ENCODE assay signal across 10 mouse cellular contexts in genomic region chr1:57266695-57267094, GRCm38 (mm10).
A peak's percentile ranks its signal among the peaks of the same experiment; 100 is the strongest.
DNase-seq lines count a peak whose midpoint lies in the region; ATAC-seq and TF ChIP-seq lines count a peak whose summit lies in the region.
"Had no signal": no experiment of that assay in that cellular context is flagged by ENCODE, and none has a peak within 500 bp of the region (broad histone marks: within the 10 kb centered on the region; RNA-seq: fewer than 3 reads in every experiment).

No protein-coding gene starts in this region.

- WGBS in forebrain, embryonic 11.5 days = 52% methylated on average over 4 of the region's 4 CpGs
- WGBS in forebrain, embryonic 10.5 days = 73% methylated on average over 4 of the region's 4 CpGs
- 28% methylated on average over 4 of the region's 4 CpGs for WGBS in forebrain, postnatal 0 days
- WGBS in midbrain, embryonic 12.5 days = 46% methylated on average over 3 of the region's 4 CpGs

- no peaks in the 10 kb centered on the region for H3K27me3 ChIP-seq in forebrain, embryonic 11.5 days (ENCODE audit: control insufficient read depth, insufficient read depth, low read length)
- 0 out of 2 replicates have a peak, but pooled peaks cover 5% of the 10 kb centered on the region for H3K27me3 ChIP-seq in forebrain, embryonic 10.5 days (ENCODE audit: poor library complexity, severe bottlenecking)
- H3K27me3 ChIP-seq in forebrain, postnatal 0 days (ENCODE audit: insufficient read depth, low read length) = no peaks in the 10 kb centered on the region
- H3K27me3 ChIP-seq in midbrain, embryonic 12.5 days = peaks cover 33% of the 10 kb centered on the region
- H3K27me3 ChIP-seq: liver, embryonic 15.5 days had no signal

- no peaks in the 10 kb centered on the region for H3K9me3 ChIP-seq in forebrain, embryonic 11.5 days (ENCODE audit: control insufficient read depth, low read length)
- no peaks in the 10 kb centered on the region for H3K9me3 ChIP-seq in forebrain, embryonic 10.5 days
- H3K9me3 ChIP-seq in forebrain, postnatal 0 days (ENCODE audit: low read length) = no peaks in the 10 kb centered on the region
- H3K9me3 ChIP-seq in midbrain, embryonic 12.5 days = no peaks in the 10 kb centered on the region
- H3K9me3 ChIP-seq: liver, embryonic 15.5 days had no signal

- no peak overlapping the region for H3K4me3 ChIP-seq in forebrain, embryonic 11.5 days (ENCODE audit: low read depth, low read length)
- no peak overlapping the region for H3K4me3 ChIP-seq in forebrain, embryonic 10.5 days
- no peak overlapping the region for H3K4me3 ChIP-seq in forebrain, postnatal 0 days (ENCODE audit: low read depth, low read length)
- no peak overlapping the region for H3K4me3 ChIP-seq in midbrain, embryonic 12.5 days
- H3K4me3 ChIP-seq: liver, embryonic 15.5 days had no signal

- no peak overlapping the region for H3K9ac ChIP-seq in forebrain, embryonic 11.5 days (ENCODE audit: low read length)
- no peak overlapping the region for H3K9ac ChIP-seq in forebrain, postnatal 0 days
- no peak overlapping the region for H3K9ac ChIP-seq in midbrain, embryonic 12.5 days (replicated peaks)
- H3K9ac ChIP-seq: liver, embryonic 15.5 days had no signal

- TF ChIP-seq CTCF in forebrain, postnatal 0 days (IDR thresholded peaks at IDR 0.05; ENCODE audit: low read depth) = no peak

- DNase-seq in forebrain, embryonic 11.5 days (ENCODE audit: low spot score) = no peak
- DNase-seq in forebrain, embryonic 10.5 days (ENCODE audit: extremely low spot score, low spot score) = no peak
- peak; percentile 36 for DNase-seq in NIH3T3 (ENCODE audit: low read depth)
- DNase-seq in forebrain, postnatal 0 days = peak; percentile 17
- no peak for DNase-seq in spleen, adult 18-20 months
- no peak for DNase-seq in right cerebral cortex, postnatal 14 days
- DNase-seq: layer of hippocampus, adult 9-11 months had no signal

- H3K4me1 ChIP-seq in forebrain, embryonic 11.5 days (replicated peaks; ENCODE audit: control insufficient read depth, insufficient read depth, low read length) = no peaks in the 10 kb centered on the region
- H3K4me1 ChIP-seq in forebrain, embryonic 10.5 days = peaks cover 10% of the 10 kb centered on the region
- H3K4me1 ChIP-seq in forebrain, postnatal 0 days (ENCODE audit: insufficient read depth) = 0 out of 2 replicates have a peak, but pooled peaks cover 2% of the 10 kb centered on the region
- peaks cover 7% of the 10 kb centered on the region; the same call in 1 of the 2 replicates for H3K4me1 ChIP-seq in midbrain, embryonic 12.5 days
- H3K4me1 ChIP-seq: liver, embryonic 15.5 days had no signal

- no peak overlapping the region for H3K4me2 ChIP-seq in forebrain, embryonic 11.5 days (ENCODE audit: low read depth, low read length, severe bottlenecking)
- H3K4me2 ChIP-seq in forebrain, postnatal 0 days (ENCODE audit: low read depth) = no peak overlapping the region
- H3K4me2 ChIP-seq in midbrain, embryonic 12.5 days (replicated peaks) = no peak overlapping the region
- H3K4me2 ChIP-seq: liver, embryonic 15.5 days had no signal

- H3K36me3 ChIP-seq in forebrain, embryonic 11.5 days (ENCODE audit: control insufficient read depth, insufficient read depth, low read length) = no peaks in the 10 kb centered on the region
- no peaks in the 10 kb centered on the region for H3K36me3 ChIP-seq in forebrain, embryonic 10.5 days (replicated peaks)
- no peaks in the 10 kb centered on the region for H3K36me3 ChIP-seq in forebrain, postnatal 0 days (ENCODE audit: insufficient read depth)
- H3K36me3 ChIP-seq in midbrain, embryonic 12.5 days = no peaks in the 10 kb centered on the region
- H3K36me3 ChIP-seq: liver, embryonic 15.5 days had no signal

- no peak overlapping the region for H3K27ac ChIP-seq in forebrain, embryonic 11.5 days (ENCODE audit: low read depth, low read length)
- no peak overlapping the region for H3K27ac ChIP-seq in forebrain, embryonic 10.5 days
- H3K27ac ChIP-seq in forebrain, postnatal 0 days (ENCODE audit: low read depth, low read length) = peak overlapping the region; percentile 77; the same call in 1 of the 2 replicates
- H3K27ac ChIP-seq in midbrain, embryonic 12.5 days (replicated peaks) = no peak overlapping the region
- H3K27ac ChIP-seq: liver, embryonic 15.5 days had no signal

- ATAC-seq in forebrain, embryonic 11.5 days (replicated peaks; ENCODE audit: low FRiP score) = peak; percentile 71; the same call in 1 of the 2 replicates
- ATAC-seq in forebrain, postnatal 0 days = no peak
- ATAC-seq in midbrain, embryonic 12.5 days (ENCODE audit: low FRiP score, low read depth) = peak; percentile 58; the same call in 1 of the 2 replicates
- no peak for ATAC-seq in erythroblast, adult 5-6 weeks (replicated peaks; ENCODE audit: low FRiP score, poor library complexity, severe bottlenecking)

Comparison
In these comparisons a context has a peak if more than half of its experiments do, and no peak if none do; other contexts are left out.
1. ATAC-seq: peak in forebrain, embryonic 11.5 days (single experiment) and midbrain, embryonic 12.5 days (single experiment); none in forebrain, postnatal 0 days (single experiment) and erythroblast, adult 5-6 weeks (single experiment).
2. DNase-seq: peak in NIH3T3 (single experiment) and forebrain, postnatal 0 days (single experiment); none in forebrain, embryonic 11.5 days (single experiment), forebrain, embryonic 10.5 days (single experiment), spleen, adult 18-20 months (0 of 2) and right cerebral cortex, postnatal 14 days (single experiment).